Mouse (Mus musculus): ENCODE measurements at regions not wholly inside any gene's neighbourhood (a gene's known extent, or its start where the extent isn't known, plus 50 kb on each side); places are given as distances from the start of the nearest gene placed in this dataset.

- TF ChIP-seq CTCF (IDR thresholded peaks at IDR 0.05; ENCODE audit: low read depth, low read length) (no peak), POLR2A (IDR thresholded peaks at IDR 0.05; ENCODE audit: borderline replicate concordance, low read depth, low read length) (no peak)
Measured at GRCm38 (mm10) chr1:155494347-155494746, 63.6 kb upstream of the Acbd6 start.
